Mouse (Mus musculus) yolk sac, embryonic 10.5 days (tissue): ENCODE results near the gene Olfr360.
"Not testable (repeated sequence)": the region's sequence is repeated elsewhere in the genome, so short reads cannot be mapped to it uniquely, and the experiment has no call there.

Experiments
- DNase-seq: peaks from one replicate; pipeline ENCODE4 v3.0.0-alpha.2; 2017; ENCODE audit warnings: low spot score

Gene Olfr360

GRCm38 (mm10) chr2:37065446-37065845 is at the start of gene Olfr360:
Olfr360 (plus strand) TSS chr2:37065746.
- DNase-seq, result no peak

- not testable (repeated sequence) for DNase-seq
Observed at GRCm38 (mm10) chr2:37089190-37089589, 23.6 kb downstream of the Olfr360 start, which contains the start of gene Olfr361. Olfr361 (minus strand) TSS chr2:37089290.

GRCm38 (mm10) chr2:37117810-37118209 is 52.3 kb downstream of the Olfr360 start, which contains the start of gene Olfr362:
Olfr362 (minus strand) TSS chr2:37117910.
- no peak for DNase-seq
